Mouse (Mus musculus): ENCODE data around the gene Pard6b. TPM values are rescaled to one million over a fixed set of nuclear protein-coding genes. Genes with fewer than 3 reads are reported as not detected.

The Pard6b gene
- total RNA-seq, 2 experiments from 2014 or later: 1.2 to 1.6 TPM

DNA sequence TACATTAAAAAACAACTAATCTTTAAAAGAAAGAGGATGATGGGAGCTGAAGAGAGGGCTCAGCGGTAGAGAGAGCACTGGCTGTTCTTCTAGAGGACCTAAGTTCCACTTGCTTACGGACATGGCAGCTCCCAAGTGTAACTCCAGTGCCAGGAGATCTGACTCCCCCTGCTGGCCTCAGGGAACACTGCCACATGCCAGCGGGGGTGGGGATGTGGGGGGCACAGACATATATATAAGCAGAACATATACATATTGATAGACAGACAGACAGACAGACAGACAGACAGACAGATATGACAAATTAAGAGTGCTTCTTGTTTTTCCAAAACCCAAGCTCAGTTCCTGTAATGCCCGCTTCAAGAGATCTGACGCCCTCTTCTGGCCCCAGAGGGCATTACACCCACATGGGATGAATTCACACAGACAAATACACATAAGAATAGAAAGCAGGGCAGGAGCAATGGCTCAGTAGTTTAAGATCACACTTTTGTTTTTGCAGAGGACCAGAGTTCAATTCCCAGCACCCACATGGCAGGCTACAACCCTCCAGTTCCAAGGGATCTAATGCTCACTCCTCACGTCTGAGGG lies 21.5 kb upstream of the Pard6b start:
- DNase-seq (ENCODE audit: low spot score in 2 of 2): no peak

DNA sequence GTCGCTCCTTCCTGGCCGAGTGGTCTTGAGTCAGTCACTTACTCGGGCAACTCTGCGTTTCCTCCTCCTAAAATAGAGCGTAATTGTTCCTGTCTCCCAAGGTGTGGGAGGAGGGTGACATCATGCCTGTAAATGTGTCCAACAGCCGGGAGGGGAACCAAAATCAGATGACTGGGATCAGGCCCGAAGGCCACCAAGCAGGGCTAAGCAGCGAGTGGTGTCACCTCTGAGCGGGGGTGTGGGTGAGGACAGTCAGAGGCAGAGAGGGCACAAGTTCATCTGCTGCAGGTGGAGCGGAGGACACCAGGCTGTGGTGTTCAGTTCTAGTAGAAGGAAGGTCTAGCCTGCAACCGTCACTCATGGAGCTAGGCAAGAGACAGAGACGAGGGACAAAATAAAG lies 17.1 kb upstream of the Pard6b start:
- DNase-seq (ENCODE audit: low spot score in 2 of 2): no peak

GRCm38 (mm10) chr2:168065511-168065910 lies 15.3 kb upstream of the Pard6b start:
- DNase-seq (ENCODE audit: low spot score in 2 of 2): no peak

DNA sequence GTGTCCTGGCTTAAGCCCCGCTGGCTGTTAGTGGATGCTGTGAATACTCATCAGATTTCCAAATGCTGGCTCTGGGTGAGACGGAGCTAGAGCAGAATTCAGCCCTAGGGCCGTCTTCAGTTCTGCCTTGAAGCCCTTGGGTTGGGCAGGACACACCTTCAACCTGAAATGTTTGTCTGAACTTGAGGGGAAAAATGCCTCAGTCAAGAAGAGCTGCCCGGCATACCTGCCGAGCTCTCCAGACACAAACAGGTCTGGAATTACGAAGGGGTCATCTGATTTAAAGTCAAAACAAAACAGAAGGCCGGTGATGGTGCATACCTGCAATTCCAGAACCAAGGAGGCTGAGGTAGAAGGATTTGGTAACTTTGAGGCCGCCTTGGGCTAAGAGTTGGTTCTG lies 14.0 kb upstream of the Pard6b start:
- DNase-seq (ENCODE audit: low spot score in 2 of 2): no peak

- DNase-seq (ENCODE audit: low spot score in 2 of 2): no peak
Observed at GRCm38 (mm10) chr2:168070425-168070824, 10.4 kb upstream of the Pard6b start.

GRCm38 (mm10) chr2:168072436-168073131 lies 8.2 kb upstream of the Pard6b start:
- DNase-seq (ENCODE audit: low spot score in 2 of 2): no peak

GRCm38 (mm10) chr2:168073722-168074121 lies 7.1 kb upstream of the Pard6b start:
- DNase-seq (ENCODE audit: low spot score in 2 of 2): no peak

DNA sequence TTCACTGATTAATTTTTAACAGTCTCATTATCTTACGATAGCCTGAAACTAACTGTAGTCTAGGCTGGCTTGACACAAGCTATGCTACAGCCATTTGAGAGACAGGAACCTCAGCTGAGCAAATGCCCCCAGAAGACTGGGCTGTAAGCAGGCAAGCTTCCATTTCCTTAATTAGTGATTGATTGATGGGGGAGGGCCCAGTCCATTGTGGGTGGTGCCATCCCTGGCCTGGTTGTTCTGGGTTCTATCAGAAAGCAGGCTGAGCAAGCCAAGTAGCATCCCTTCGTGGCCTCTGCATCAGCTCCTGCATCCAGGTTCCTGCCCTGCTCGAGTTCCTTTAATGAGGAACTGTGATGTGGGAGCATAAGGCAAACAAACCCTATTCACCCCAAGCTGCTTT lies 6.3 kb upstream of the Pard6b start:
- no peak for DNase-seq (ENCODE audit: low spot score in 2 of 2)

GRCm38 (mm10) chr2:168076840-168077576 lies 3.8 kb upstream of the Pard6b start:
- no peak for DNase-seq (ENCODE audit: low spot score in 2 of 2)

DNA sequence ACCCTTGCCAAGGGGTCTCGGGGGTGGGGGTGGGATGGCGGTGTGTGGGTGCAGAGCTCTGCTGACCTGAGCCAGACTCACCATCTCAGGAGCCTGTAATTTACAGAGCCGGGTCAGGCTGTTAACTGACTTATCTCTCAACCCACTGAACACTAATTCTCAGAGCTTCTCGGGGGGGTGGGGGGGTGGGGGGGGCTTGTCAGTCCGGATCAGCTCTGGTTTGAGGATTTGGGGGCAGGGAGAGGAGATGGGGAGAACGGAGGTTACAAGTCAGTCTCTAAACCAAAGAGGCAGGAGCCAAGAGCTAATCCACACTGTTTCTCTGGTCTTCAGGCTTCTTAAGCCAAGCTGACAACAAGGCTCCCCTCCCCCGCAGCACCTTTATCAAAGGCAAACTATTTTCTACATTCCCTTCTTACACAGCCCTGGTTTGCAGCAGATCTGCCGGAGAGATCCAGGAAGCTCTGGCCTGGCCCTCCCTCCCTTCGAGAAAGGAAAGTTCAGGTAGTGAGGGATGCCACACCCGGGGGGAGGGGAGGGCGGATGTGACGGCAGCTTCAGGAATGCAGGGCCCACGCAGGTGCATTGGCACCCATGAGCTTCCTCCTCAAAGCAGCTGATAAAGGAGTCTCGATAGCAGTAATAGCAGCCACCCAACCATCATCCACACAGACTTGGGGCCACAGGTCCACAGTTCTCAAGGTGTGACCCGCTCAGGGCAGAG lies 2.5 kb upstream of the Pard6b start:
- DNase-seq (ENCODE audit: low spot score in 2 of 2): no peak

DNA sequence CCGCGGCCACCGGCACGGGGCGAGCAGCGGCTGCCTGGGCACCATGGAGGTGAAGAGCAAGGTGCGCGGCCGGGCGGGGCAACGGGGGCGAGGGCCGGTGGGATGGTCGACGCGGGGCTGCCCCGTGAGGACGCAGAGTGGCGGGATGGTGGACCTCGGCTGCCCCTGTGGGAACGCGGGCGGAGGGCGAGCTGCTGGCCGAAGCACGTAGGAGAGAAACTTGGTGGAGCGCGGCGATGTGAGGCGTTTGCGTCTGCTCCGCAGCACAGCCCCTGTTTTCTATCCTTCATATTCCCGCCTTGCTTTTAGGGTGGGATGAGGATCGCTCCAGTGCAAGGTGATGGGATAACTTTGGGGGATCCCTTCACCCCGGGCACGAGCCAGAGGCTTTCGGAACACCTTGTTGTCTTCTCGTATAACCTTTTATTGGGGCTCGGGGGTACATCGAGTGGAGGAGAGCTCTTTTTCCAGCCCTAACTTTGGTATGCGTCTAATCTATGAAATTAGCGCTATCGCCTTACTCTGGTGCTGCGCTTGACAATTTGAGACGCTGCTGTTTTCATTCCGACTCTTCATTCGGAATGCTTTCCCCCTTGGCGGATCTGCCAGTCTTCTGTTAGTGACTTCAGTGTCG lies 612 bp downstream of the Pard6b start:
- DNase-seq (ENCODE audit: low spot score in 2 of 2): peak in 1 of 2 experiments; percentile 39

DNA sequence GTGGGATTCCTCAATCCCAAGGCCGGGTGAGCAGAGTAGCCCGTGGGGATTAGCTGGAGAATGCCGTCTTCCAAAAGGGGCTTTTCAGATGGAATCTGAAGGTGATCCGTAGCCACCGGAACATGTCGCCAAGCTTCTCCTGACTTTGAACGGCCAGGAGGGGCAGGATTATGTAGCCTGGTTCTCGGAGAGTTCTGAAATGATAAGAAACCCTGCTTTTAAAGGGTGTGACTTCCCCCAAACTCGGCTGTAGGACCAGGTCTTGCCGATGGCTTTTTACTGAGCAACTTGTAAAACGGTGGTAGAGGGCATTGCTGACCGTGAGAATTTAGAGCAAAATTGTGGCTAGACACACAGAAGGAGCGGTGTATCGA lies 1.1 kb downstream of the Pard6b start:
- DNase-seq (ENCODE audit: low spot score in 2 of 2): no peak

GRCm38 (mm10) chr2:168083593-168083992 lies 2.8 kb downstream of the Pard6b start:
- DNase-seq (ENCODE audit: low spot score in 2 of 2): no peak

DNA sequence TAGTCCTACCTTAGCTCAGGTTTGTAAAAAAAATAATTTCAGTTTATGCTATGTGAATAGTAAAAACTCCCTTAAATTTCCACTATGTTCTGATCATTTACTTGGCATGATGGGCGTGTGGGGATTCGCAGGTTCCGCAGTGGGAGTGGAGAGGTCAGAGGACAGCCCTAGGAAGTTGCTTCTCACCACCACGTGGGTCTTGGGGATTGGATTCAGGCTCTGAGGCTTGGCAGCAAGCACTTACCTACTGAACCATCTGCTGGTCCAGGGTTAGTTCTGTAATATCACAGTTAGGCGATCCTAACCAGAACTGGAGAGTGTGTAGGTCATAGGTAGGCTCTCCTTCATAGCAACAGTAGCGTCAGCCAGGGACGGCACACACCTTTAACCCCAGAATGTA lies 3.4 kb downstream of the Pard6b start:
- DNase-seq (ENCODE audit: low spot score in 2 of 2): no peak

DNA sequence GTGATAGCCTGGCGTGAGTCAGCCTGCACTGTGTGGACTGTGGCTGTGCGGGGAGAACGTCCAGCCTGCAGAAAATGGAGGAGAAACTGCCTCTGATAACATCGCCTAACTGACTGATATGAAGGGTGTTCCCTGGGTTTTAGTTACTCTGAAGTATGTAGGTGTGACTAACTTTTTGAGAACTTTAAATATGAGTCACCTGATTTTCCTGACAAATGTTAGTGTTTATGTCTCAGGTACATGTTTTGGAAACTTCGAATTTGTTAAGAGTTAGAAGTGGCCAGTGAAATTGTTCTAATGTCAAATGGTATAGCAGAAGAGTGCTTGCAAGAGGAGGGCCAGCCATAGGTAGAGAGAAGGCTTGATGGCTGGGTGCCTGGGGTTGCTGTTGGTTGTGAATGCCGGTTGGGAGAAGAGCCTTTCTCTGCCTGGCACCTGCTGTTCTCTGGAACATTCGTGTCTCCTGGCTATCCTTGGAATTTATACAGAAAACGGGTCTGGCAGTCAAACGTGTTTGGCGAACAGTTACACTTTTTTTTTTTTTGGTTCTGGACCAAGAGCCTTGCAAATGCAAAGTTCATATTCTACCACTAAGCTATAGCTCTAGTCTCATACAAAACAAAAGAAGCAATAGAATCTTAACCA lies 4.9 kb downstream of the Pard6b start:
- no peak for DNase-seq (ENCODE audit: low spot score in 2 of 2)

DNA sequence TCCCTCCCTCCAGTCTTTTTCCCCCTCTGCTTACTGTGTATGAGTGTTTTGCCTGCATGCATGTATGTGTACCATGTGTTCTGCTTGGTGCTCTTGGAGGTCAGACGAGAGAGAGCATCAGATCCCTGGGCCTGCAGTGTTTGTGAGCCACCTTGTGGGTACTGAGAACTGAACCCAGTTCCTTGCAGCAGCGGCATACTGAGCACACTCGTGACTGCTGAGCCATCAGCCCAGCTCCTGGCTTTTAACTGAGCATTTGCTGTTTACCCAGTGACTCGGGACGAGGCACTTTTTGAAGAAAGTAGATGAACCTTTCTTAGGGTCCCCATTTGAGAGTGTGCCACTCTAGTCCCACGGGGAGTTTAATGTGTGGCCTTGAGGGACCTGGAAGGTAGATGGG lies 5.5 kb downstream of the Pard6b start:
- DNase-seq (ENCODE audit: low spot score in 2 of 2): no peak

DNA sequence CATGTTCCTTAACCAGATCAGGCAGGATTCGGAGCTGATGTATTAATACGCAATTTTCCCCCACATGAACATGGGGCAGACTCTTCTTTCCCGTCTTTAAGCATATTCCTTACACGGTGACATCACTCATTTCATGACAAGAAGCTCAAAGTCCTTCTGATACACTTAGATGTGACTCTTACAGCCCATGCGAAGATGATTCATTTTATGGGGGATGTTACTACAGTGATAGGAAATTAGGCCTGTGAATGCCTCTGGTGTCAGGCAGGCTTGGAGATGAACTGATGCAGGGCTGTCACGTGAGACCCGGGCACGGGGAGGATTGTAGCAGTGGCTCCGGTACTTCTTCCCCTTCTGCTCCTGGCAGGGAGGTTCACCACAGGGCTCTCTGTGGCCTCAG lies 6.0 kb downstream of the Pard6b start:
- DNase-seq (ENCODE audit: low spot score in 2 of 2): no peak

DNA sequence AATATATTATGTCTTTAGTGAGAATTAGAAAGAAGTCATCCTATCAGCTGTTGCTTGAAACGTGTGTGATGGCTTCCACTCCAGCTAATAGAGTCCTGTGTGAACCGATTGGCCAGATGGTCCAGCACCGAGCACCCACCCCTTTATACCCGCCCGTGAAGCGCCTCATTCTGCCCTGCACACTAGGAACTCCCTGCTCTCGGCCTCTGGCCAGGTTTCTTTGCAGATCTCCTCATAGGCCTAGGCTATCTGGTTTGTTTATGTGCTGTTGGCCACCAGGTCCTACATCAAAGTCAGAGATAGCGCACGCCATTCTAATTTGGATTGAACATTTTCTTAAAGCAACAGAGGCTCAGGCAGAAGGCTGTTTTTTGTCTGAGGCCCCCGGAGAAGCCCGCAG lies 10.8 kb downstream of the Pard6b start:
- no peak for DNase-seq (ENCODE audit: low spot score in 2 of 2)

DNA sequence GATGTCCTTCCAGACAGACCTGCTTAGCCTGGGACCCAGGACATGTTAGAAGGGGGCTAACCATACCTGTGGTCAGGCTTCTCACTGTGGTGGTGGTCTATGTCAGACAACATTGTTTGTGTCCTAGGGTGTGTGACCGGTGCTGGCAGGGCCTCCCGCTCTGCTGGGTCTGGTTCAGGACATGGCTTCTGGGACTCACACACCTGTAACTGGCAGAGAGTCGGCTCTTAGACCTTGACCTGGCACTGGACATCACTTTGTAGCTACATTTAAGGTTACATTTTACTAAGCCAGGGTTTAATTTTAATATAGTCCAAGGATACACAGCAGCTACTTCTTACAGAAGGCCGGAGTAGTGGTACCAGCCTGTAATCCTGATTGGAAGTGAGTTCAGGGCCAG lies 12.3 kb downstream of the Pard6b start:
- no peak for DNase-seq (ENCODE audit: low spot score in 2 of 2)

- no peak for DNase-seq (ENCODE audit: low spot score in 2 of 2)
Observed at GRCm38 (mm10) chr2:168095077-168095476, 14.3 kb downstream of the Pard6b start.

GRCm38 (mm10) chr2:168096487-168096886 lies 15.7 kb downstream of the Pard6b start:
- DNase-seq (ENCODE audit: low spot score in 2 of 2): no peak

All from adrenal gland, adult 18-20 months (tissue).